Mouse (Mus musculus): ENCODE measurements around the gene Zfp334.

Gene Zfp334

DNA sequence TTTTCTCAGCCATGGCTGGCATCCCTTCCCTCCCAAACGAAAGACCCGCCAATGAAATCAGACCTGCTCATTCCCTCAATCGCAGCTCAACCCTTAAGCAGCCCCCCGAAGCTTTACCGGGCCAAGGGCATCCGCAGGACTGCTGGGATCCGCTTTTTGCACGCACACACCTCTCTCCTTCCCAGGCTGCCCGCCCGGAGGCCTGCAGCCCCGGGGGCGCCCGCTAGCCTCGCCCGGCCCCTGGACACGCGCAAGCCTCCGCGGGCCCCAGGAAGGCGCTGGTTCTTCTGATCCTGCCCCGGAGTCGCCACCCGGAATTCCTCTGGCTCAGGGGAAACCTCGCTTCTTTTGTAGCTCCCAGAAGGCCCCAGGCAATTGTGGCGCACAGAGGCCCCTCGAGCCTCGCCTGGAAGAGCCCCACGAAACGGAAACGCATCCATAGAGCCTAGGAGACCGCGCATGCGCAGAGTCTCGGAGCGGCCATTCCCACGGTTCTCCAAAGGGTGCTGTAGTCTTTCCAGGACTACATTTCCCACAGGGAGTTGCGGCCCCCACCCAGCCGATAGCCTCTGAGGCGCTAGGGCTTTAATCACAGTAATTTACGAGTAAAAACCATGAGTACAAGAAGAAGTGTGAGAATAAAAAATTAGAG is at the start of gene Zfp334:
TSS of gene Zfp334 (minus strand) at position 416 of the 652 bp plus-strand sequence.
- peak; percentile 79 to 92 for DNase-seq (ENCODE audit: low spot score in 2 of 2)

- DNase-seq (ENCODE audit: low spot score in 2 of 2): no peak
Observed at GRCm38 (mm10) chr2:165428694-165429093, 40.6 kb upstream of the Zfp334 start.

DNA sequence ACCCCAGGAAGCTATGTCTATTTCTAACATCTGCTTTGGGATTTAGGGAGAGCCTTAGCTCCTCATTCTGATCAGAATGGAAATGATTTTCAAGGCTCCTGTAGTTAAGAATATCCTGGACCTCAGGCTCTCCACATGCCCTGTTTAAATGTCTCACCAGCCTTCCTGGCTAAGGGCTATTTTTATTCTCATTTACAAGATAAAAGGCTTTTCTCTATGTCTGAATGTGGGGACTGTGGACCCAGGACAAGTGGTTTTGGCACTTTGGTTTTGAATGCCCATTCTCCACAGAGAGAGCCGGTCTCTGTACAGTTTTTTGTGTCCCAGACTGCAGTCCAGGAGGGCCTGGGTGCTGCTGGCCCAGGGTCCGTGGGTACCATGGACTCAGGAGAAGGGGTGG is 32.1 kb upstream of the Zfp334 start:
- no peak for DNase-seq (ENCODE audit: low spot score in 2 of 2)

DNA sequence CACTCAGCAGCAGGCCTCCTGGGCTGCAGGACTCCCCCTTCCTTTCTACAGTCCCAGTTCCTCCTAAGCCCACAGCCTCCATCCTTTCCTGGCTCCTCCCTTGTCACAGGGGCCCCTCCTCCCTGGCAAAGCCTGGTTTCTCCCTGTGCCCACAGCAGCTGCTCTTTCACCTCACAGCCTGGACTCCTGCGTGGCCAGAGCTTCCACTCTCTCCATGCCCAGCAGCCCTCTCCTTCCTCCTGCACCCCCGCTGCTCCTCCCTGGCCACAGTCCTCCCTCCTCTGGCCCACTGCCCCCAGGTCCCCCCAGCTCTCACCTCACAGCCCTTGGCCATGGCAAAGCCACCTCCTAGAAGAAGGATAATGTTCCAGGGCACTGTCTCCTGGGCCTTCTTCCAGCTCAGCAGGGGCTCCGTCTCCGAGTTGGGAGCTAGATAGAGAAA is 31.6 kb upstream of the Zfp334 start:
- DNase-seq (ENCODE audit: low spot score in 2 of 2): no peak

DNA sequence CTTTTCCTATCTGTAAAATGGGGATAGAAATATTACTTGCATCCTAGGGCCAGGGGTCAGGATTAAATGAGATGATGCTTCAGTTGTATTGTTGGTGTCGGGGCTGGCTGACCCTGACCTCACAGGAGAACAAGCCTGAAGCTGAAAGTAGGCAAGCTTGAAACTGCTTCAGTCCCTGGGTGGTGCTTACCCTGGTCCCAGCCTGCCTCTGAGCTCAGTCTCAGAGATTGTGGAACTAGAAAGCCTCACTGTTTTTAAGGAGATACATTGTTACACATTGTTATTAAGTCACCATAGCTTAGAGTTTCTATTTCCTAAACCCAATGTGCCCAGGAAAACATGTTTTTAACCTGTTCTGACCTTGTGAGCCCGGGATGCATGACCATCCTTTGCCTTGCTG is 30.5 kb upstream of the Zfp334 start:
- no peak for DNase-seq (ENCODE audit: low spot score in 2 of 2)

- peak in 1 of 2 experiments; percentile 15 for DNase-seq (ENCODE audit: low spot score in 2 of 2)
Observed at GRCm38 (mm10) chr2:165417291-165417690, 29.2 kb upstream of the Zfp334 start.

GRCm38 (mm10) chr2:165415795-165416194 is 27.7 kb upstream of the Zfp334 start:
- DNase-seq (ENCODE audit: low spot score in 2 of 2): no peak

- DNase-seq (ENCODE audit: low spot score in 2 of 2): no peak
Observed at GRCm38 (mm10) chr2:165415141-165415721, 27.2 kb upstream of the Zfp334 start.

DNA sequence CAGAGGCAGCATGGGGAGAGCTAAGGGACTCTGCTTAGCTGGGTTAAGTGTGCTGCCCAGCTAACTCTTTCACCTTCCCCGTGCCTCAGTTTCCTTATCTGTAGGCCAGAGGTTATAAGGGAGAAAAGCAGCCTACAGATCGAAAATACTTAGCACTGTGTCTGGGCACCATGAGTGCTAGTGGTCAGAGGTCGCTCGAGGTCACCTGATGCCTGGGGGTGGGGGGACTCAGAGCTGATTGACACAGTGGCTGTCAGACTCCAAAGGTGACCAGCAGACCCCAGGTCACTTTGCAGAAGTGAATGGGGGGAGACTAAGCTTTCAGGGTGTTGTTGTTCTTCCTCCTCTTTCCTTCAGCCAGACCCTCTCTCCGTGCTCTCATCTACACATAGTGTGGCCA is 26.3 kb upstream of the Zfp334 start:
- DNase-seq (ENCODE audit: low spot score in 2 of 2): no peak

GRCm38 (mm10) chr2:165413884-165414283 is 25.8 kb upstream of the Zfp334 start:
- no peak for DNase-seq (ENCODE audit: low spot score in 2 of 2)

GRCm38 (mm10) chr2:165407700-165408301 is 19.7 kb upstream of the Zfp334 start:
- peak; percentile 60 to 73 for DNase-seq (ENCODE audit: low spot score in 2 of 2)

GRCm38 (mm10) chr2:165405351-165405750 is 17.3 kb upstream of the Zfp334 start:
- no peak for DNase-seq (ENCODE audit: low spot score in 2 of 2)

- no peak for DNase-seq (ENCODE audit: low spot score in 2 of 2)
Observed at GRCm38 (mm10) chr2:165404951-165405350, 16.9 kb upstream of the Zfp334 start.

- no peak for DNase-seq (ENCODE audit: low spot score in 2 of 2)
Observed at GRCm38 (mm10) chr2:165398164-165398785, 10.2 kb upstream of the Zfp334 start.

- peak in 1 of 2 experiments; percentile 34 for DNase-seq (ENCODE audit: low spot score in 2 of 2)
Observed at GRCm38 (mm10) chr2:165397502-165398163, 9.6 kb upstream of the Zfp334 start.

DNA sequence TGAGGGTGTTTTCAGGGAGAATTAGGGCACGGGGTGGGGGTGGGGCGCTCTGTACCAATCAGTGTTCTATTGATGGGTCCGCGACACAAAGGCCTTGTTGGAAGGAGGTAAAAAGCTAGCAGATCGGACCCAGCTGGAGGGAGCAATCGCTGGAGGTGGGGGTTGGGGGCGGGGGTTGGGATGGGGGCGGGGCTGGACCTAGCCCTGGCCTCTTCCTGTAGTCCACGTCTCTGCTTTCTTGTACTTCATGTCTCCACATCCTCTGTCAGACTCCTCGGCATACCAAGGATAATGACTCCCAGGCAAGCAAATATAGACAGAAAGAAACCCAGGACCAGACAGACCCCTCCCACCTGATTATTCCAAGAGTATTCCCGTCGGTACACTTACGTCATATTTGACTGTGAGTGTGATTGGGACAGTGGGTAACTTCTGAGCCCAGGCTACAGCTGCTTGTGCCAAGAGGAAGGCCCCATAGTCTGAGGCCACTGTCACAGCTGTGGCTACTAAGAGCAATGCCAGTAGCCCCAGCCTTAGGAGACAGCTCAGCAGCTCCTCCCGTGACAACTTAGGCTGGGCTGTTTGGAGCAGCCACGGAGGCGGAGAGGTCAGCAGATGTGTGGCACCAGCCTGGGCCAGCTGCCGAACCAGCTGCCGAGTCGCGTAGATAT is 8.9 kb upstream of the Zfp334 start:
- no peak for DNase-seq (ENCODE audit: low spot score in 2 of 2)

DNA sequence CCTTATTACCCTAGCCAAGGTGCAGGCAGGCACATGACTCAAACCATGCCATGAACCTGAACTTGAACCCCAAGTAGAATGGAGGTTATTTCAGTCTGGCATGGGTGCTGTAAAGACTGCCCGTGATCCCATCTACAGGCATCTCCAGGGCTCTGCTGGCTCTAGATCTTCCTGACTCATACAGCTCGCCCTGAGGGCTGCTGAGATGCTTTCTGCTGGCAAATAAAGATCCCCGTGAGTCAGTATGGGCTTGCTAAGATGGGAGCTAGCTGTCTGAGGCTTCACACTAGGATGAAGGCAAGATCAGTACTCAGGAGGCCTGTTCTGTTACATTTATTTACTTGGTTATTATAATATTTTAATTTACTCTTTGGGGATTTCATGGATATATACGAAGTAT is 4.1 kb upstream of the Zfp334 start:
- DNase-seq (ENCODE audit: low spot score in 2 of 2): no peak

DNA sequence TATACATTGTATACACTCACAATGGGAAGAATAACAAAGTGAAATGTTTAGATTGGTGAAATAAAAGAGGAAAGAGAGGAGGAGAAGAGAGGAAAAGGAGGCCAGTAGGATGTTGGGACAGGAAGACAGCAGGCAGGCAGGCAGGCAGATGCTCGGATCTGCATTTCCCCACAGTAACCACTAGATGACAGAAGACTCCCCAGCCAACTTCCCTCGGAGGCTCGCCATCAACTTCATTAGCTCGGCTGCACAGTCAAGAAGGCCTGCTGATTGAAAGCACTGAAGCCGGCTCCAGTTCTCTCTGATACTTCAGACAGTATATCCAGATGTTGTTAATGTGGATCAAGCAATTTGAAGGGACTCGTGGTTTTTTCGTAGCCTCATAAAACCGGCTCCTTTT is 3.5 kb upstream of the Zfp334 start:
- no peak for DNase-seq (ENCODE audit: low spot score in 2 of 2)

- no peak for DNase-seq (ENCODE audit: low spot score in 2 of 2)
Observed at GRCm38 (mm10) chr2:165389299-165389952, 1.4 kb upstream of the Zfp334 start.

DNA sequence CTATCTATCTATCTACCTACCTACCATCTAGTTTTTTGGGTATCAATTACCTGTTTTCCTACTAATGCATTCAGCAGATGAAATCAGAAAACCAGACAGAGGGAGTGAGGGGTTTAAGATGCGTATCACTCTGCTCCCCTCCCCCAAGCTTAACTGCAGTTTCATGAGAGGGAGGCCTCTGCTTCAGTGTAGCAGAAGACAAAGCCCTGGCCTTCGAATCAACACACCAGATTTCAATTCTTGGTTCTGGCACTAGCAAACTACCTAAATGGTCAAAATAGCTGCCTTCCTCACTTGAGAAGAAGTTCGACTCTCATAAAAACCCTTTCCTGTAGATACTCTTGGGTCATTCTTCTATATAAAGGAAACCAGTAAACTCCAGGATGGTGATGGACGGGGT is 689 bp downstream of the Zfp334 start:
- no peak for DNase-seq (ENCODE audit: low spot score in 2 of 2)

DNA sequence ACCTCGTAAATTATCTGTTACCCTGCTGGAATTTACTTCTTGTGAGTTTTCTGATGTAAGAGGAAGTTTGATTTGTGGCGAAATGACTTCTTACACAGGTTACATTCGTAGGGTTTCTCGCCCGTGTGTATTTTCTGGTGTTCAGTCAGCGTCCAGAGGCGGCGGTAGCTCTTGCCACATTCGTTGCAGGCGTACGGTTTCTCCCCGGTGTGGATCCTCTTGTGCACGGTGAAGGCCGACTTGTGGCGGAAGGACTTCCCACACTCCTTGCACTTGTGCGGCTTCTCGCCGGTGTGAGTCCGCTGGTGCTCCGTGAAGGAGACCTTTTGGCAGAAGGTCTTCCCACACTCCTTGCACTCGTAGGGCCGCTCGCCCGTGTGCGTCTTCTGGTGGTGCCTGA is 8.0 kb downstream of the Zfp334 start:
- DNase-seq (ENCODE audit: low spot score in 2 of 2): no peak
